Mouse (Mus musculus): ENCODE results near the gene Heatr4. TPM values are rescaled to one million over a fixed set of nuclear protein-coding genes. Genes with fewer than 3 reads are reported as not detected.
"Not testable (repeated sequence)": the region's sequence is repeated elsewhere in the genome, so short reads cannot be mapped to it uniquely, and the experiment has no call there.

Gene Heatr4
- polyA plus RNA-seq (2021): not detected

- ChIA-PET POLR2A (interaction anchor here (0.6 kb wide), 1 partner anchor 252 kb away, joined by 3 read pairs; no protein-coding TSS in a partner anchor), CTCF (no interaction called here)
- no peaks in the 10 kb centered on the region for H3K27me3 ChIP-seq
- in situ Hi-C loops (cut with MboI; ENCODE audit: low pct_unique_long_range_greater_than_20kb): no loop called here
- no peak for ATAC-seq
- TF ChIP-seq CTCF (IDR thresholded peaks at IDR 0.05): no peak
- DNase-seq (ENCODE audit: low read depth, low spot score): no peak
These were observed at the start of gene Heatr4 for GRCm38 (mm10) chr12:83984752-83985151. Gene Heatr4, minus strand, starts transcription at chr12:83984852.

GRCm38 (mm10) chr12:84034108-84034507 is 49.5 kb upstream of the Heatr4 start:
- in situ Hi-C loops (cut with MboI; ENCODE audit: low pct_unique_long_range_greater_than_20kb): no loop called here
- H3K27me3 ChIP-seq: no peaks in the 10 kb centered on the region
- no peak for TF ChIP-seq CTCF (IDR thresholded peaks at IDR 0.05)
- ATAC-seq (no peak), DNase-seq (ENCODE audit: low read depth, low spot score) (no peak)
- CTCF ChIA-PET: interaction anchor here (2.4 kb wide), 1 partner anchor 62 kb away, joined by 7 read pairs; no protein-coding TSS in a partner anchor
- POLR2A ChIA-PET: no interaction called here

- CTCF ChIA-PET: interaction anchor here (1.2 to 2.4 kb wide), 2 partner anchors 8 to 61 kb away, joined by 3 to 7 read pairs; no protein-coding TSS in a partner anchor
- in situ Hi-C loops (cut with MboI; ENCODE audit: low pct_unique_long_range_greater_than_20kb); POLR2A ChIA-PET: not testable (repeated sequence)
These were observed 48.6 kb upstream of the Heatr4 start for GRCm38 (mm10) chr12:84033302-84033701.

GRCm38 (mm10) chr12:84032854-84033253 is 48.2 kb upstream of the Heatr4 start:
- no peaks in the 10 kb centered on the region for H3K27me3 ChIP-seq
- ChIA-PET POLR2A (no interaction called here), CTCF (interaction anchor here (1.2 to 2.4 kb wide), 2 partner anchors 9 to 61 kb away, joined by 3 to 7 read pairs; no protein-coding TSS in a partner anchor)
- DNase-seq (ENCODE audit: low read depth, low spot score): no peak
- ATAC-seq: no peak
- TF ChIP-seq CTCF (IDR thresholded peaks at IDR 0.05): no peak
- in situ Hi-C loops (cut with MboI; ENCODE audit: low pct_unique_long_range_greater_than_20kb): no loop called here

More at GRCm38 (mm10) chr12:84033302-84033701, 48.6 kb upstream of the Heatr4 start:
- not testable (repeated sequence) for ATAC-seq; H3K27me3 ChIP-seq; DNase-seq (ENCODE audit: low read depth, low spot score)

DNA sequence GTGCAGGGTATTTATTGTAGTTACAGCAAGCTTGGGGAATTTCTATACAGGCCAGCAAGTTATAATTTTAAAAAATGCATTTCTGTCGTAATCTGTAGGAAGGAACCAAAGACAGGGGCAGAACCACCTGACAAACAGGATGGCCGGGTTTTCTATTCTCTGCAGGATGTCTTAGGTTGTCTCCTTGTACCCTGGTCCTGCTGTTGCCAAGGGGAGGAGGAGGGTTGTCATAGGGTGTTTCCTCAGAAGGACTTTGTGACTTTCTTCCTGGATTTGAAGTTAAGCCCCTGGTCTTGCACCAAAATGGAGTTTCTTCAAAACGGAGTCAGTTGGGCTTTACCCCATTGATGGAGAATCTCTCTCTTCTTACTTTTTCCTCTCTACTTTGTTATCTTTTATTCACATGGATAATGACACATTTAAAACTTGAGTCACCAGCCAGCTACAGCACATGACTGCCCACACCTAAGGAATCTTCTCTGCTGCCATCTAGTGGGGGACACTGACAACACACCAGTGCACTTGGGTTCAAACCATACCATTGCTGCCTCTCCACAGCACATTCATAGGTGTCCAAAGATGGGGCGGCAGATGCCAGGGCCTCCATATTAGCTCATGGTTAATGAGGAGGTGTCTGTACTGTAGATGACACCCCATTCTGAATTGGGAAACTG is 46.1 kb upstream of the Heatr4 start:
- ChIA-PET CTCF (interaction anchor here (0.7 to 2.2 kb wide), 10 partner anchors 9 to 161 kb away, joined by 3 to 15 read pairs (median 4); partner anchors contain the start of gene Acot2), POLR2A (interaction anchor here (1.0 kb wide), 2 partner anchors 43 to 102 kb away, joined by 3 read pairs; partner anchors contain the start of gene Acot2)
- peak; percentile 57 for ATAC-seq
- DNase-seq (ENCODE audit: low read depth, low spot score): peak; percentile 31
- H3K27me3 ChIP-seq: no peaks in the 10 kb centered on the region
- in situ Hi-C loops (cut with MboI; ENCODE audit: low pct_unique_long_range_greater_than_20kb): no loop called here
- TF ChIP-seq CTCF (IDR thresholded peaks at IDR 0.05): peak; percentile 79

GRCm38 (mm10) chr12:84029043-84029442 is 44.4 kb upstream of the Heatr4 start:
- POLR2A ChIA-PET: not testable (repeated sequence)

DNA sequence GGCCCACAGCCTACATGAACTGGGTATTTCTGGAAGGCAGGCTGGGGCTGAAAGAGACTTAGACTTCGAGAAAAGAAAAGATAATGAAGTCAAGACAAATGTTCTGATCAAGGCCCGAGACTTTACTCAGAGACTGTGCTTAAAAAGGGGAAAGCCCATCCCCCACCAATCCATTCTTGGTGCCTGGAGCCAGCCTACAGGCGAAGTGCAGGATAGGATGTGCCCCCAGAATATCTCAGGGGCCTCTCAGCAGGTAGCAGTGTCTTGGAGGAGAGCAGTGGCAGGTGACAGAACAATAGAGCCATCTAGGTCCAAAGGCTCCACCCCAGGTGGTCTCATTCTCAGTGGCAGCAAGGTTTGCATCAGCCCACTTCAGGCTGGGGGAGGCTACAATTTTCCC is 43.7 kb upstream of the Heatr4 start:
- in situ Hi-C loops (cut with MboI; ENCODE audit: low pct_unique_long_range_greater_than_20kb): loop anchor here (5.0 kb wide), 1 partner anchor 56 kb away; no protein-coding TSS in a partner anchor

More at GRCm38 (mm10) chr12:84029043-84029442, 44.4 kb upstream of the Heatr4 start:
- in situ Hi-C loops (cut with MboI; ENCODE audit: low pct_unique_long_range_greater_than_20kb): loop anchor here (5.0 kb wide), 1 partner anchor 57 kb away; no protein-coding TSS in a partner anchor
- DNase-seq (ENCODE audit: low read depth, low spot score); H3K27me3 ChIP-seq; ATAC-seq; CTCF ChIA-PET: not testable (repeated sequence)

GRCm38 (mm10) chr12:84025888-84026287 is 41.2 kb upstream of the Heatr4 start:
- DNase-seq (ENCODE audit: low read depth, low spot score) (no peak), ATAC-seq (no peak)
- TF ChIP-seq CTCF (IDR thresholded peaks at IDR 0.05): no peak
- ChIA-PET CTCF (no interaction called here), POLR2A (no interaction called here)
- no peaks in the 10 kb centered on the region for H3K27me3 ChIP-seq
- in situ Hi-C loops (cut with MboI; ENCODE audit: low pct_unique_long_range_greater_than_20kb): loop anchor here (5.0 kb wide), 1 partner anchor 54 kb away; no protein-coding TSS in a partner anchor

More for the DNA sequence above, 43.7 kb upstream of the Heatr4 start:
- ATAC-seq; H3K27me3 ChIP-seq; DNase-seq (ENCODE audit: low read depth, low spot score); CTCF ChIA-PET: not testable (repeated sequence)
- POLR2A ChIA-PET: interaction anchor here (1.0 kb wide), 1 partner anchor 154 kb away, joined by 3 read pairs; no protein-coding TSS in a partner anchor

DNA sequence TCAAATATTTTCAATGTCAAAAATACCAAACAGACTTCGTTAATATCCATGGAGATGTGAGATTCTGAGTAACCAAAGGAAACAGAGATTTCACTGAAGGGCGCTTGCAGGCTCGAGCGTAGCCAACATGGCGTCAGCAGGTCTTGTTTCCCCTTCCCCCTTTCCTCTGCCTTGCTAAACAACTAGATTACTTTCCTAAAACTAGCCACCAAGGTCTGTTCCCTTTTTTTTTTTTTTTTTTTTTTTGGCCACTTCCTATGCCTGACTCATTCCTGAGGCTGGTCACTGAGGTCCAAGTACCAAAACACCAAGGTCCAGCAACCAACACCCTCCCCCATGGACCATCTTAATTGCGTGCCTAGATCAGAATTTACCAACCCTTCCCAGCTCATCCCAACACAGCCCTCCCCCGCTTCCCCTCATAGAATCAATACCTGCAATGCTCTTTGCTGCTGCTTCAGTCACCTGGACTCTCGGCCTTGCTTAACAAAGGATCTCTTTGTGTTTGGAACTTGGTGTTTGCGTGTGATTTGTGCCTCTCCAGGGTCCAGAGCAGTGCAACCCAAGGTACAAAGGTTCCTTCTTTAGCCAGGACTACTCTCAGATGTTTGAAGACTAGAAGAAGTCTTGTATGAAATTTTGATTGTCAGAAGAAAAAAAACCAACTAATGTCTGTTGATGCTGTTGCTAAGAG is 38.5 kb upstream of the Heatr4 start:
- CTCF ChIA-PET: no interaction called here
- no peak for DNase-seq (ENCODE audit: low read depth, low spot score)
- no peaks in the 10 kb centered on the region for H3K27me3 ChIP-seq
- TF ChIP-seq CTCF (IDR thresholded peaks at IDR 0.05): no peak
- ATAC-seq: no peak
- POLR2A ChIA-PET: interaction anchor here (0.9 kb wide), 1 partner anchor 29 kb away, joined by 3 read pairs; the partner anchor contains the start of gene Acot3
- in situ Hi-C loops (cut with MboI; ENCODE audit: low pct_unique_long_range_greater_than_20kb): no loop called here

DNA sequence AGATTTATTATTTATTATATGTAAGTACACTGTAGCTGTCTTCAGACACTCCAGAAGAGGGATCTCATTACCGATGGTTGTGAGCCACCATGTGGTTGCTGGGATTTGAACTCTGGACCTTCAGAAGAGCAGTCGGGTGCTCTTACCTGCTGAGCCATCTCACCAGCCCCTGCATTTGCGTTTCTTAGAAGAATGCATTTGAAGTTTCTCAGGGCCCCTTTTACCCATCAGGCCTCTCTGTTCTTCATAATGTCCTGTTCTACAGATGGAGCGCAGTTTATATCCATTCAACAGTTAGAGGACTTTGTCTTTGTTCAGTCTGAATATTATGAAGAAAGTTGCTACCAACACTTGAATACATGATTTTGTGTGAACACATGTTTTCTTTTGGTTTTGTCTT is 37.6 kb upstream of the Heatr4 start:
- CTCF ChIA-PET; DNase-seq (ENCODE audit: low read depth, low spot score); ATAC-seq; POLR2A ChIA-PET; in situ Hi-C loops (cut with MboI; ENCODE audit: low pct_unique_long_range_greater_than_20kb); H3K27me3 ChIP-seq: not testable (repeated sequence)

DNA sequence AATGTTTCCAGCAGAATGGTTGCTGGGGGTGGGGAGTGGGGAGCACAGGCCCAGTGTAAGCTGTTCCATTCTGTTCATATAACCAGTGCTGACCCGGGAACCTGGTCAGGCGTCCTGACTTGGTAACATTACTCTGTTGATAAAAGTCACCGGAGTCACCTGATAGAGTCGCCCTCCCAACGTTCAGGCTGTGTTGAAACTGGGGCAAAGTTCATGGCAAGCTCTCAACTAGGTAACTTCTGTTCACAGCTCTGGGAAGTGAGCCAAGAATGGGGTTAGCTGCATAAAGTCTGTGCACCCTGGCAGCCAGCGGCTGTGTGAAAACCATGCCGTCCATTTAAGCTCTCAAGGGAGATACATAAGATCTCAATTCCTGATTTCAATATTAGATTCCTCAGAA is 35.9 kb upstream of the Heatr4 start:
- DNase-seq (ENCODE audit: low read depth, low spot score); ATAC-seq; H3K27me3 ChIP-seq; CTCF ChIA-PET; POLR2A ChIA-PET; in situ Hi-C loops (cut with MboI; ENCODE audit: low pct_unique_long_range_greater_than_20kb): not testable (repeated sequence)

Measured in Patski (cell line).